Mouse (Mus musculus): ENCODE results near the gene Siah2.

Siah2 gene

GRCm38 (mm10) chr3:58695044-58695443 lies 2.8 kb upstream of the Siah2 start:
- no peak for DNase-seq (ENCODE audit: low spot score)

DNA sequence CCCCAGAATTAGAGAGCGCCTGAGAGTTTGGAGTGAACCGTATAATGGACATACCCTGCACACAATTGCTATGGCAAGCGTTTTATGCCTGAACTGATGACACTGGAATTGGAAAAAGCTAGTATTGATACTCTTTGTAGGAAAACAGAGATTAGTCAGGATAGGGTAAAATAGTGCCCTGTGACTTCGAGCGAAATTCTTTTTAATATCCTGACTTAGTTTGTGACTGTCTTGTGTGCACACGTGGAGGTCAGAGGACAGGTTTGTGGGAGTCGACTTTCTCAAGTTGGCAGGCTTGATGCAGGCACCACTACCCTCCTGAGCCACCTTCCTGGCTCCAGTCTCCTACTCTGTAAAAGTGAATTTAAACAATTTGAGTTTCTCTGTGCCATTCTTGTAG lies 1.1 kb upstream of the Siah2 start:
- DNase-seq (ENCODE audit: low spot score) = no peak

DNA sequence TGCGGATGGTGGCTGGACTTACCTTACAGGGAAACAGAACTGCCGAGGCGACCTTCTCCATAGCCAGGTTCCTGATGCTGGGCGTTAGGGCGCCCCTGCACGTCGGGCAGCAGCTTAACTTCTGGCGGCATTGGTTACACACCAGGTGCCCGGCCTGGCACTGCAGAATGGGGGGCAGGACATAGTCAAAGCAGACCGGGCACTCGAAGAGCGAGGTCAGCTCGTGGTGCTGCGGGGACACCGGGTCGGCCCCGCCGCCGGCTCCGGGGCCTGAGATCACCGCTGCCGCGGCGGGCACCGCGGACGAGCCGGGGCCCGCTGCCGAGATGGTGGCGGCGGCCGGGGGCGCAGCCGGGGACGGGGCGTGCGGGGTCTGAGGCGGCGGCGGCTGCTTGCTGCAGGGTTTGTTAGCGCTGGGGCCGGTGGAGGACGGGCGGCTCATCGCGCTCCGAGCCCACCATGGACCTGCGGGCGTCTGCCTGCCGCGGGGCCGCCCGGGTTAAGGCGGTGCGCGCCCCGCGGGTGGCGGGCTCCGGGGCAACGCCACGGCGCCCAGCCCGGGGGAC lies 743 bp downstream of the Siah2 start:
- peak; percentile 40 for DNase-seq (ENCODE audit: low spot score)

- DNase-seq (ENCODE audit: low spot score) = peak; percentile 58
These were observed 1.4 kb downstream of the Siah2 start for GRCm38 (mm10) chr3:58690619-58691373.

GRCm38 (mm10) chr3:58689721-58690120 lies 2.5 kb downstream of the Siah2 start:
- DNase-seq (ENCODE audit: low spot score) = no peak

- DNase-seq (ENCODE audit: low spot score) = no peak
These were observed 3.1 kb downstream of the Siah2 start for GRCm38 (mm10) chr3:58689105-58689504.

- no peak for DNase-seq (ENCODE audit: low spot score)
These were observed 3.6 kb downstream of the Siah2 start for GRCm38 (mm10) chr3:58688551-58688950.

DNA sequence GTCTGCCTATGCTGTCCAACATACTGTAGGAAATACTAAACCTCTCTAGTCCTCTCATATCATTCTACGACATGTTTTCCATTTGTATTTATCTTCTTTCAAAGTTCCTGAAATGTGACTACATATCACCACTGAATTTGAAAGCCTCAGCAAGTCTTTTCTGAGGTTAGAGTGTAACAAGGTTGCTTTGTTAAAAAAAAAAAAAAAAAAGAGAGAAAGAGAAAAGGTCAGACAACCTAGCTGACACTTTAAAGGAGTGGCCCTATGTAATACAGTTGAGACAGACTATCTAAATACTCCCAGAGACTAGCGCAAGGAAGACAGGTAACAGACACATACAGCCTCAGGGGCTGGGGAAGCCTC lies 5.3 kb downstream of the Siah2 start:
- no peak for DNase-seq (ENCODE audit: low spot score)

DNA sequence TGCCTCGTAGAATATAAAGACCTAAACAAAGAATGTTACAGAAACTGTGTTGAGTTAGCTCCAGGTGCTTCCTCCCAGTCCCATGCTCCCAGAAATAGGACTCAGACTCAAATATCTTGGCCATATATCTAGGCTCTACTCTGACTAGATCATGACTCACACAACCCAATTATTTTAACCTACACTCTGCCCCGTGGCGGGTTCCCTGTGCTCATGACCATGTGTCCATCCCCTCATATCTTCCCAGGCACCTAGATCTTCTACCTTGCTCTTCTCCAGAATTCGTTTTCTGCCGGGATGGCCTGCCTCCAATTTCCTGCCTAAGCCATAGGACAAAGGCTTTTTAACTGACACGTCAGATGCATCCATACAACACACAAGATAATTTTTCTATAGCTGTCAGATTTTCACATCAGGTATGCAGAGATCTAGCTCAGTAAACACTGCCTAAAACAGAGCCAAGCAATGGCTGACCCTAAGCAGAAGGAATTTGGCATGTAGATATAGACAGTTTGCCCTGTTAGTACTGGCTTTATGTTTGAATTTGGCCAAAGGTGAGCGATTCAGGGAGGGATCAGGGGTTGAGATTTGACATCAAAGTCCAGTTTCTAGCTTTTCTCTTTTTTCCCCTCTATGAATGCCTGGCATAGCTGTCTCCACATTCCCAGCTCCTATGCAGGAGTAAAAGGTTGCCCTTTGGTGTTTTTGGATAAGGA lies 5.8 kb downstream of the Siah2 start:
- no peak for DNase-seq (ENCODE audit: low spot score)

GRCm38 (mm10) chr3:58685396-58685795 lies 6.8 kb downstream of the Siah2 start:
- no peak for DNase-seq (ENCODE audit: low spot score)

DNA sequence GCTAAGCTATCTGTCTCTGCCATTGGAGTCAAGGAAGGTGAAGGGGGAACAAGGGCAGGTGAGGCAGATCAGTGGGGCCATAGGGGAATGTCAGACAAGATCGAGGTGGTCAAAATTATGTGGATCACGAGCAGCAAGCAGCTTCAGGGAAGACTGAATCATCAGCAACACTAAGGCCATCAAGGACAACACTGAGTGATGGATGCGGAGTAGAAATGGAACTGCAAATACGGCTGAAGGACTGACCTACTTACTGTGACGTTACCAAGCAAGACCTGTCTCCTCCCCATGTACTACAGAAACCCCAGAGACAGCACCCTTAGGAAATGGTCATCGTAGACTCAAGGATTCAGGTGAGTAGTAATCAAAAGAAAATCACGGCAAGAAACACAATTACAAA lies 8.9 kb downstream of the Siah2 start:
- DNase-seq (ENCODE audit: low spot score) = no peak

DNA sequence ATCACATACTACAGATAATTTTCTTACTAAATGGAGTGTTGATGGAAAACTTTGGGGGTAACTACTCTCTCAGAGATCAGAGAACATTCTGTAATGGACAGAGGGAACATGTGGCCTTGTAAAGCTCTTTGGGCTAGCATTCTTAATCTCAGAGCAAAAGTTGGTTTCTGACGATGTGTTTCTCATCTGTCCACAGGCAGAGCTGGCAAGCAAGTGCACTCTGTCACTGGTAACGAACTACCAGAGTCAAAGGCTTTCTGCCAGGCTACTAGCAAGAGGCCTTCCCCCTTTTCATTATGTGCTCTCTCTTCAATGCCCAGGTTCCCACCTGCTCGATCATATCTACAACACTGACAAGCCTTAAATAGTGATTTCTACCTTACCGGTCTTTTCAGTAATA lies 9.9 kb downstream of the Siah2 start:
- no peak for DNase-seq (ENCODE audit: low spot score)

GRCm38 (mm10) chr3:58681831-58682230 lies 10.4 kb downstream of the Siah2 start:
- DNase-seq (ENCODE audit: low spot score) = no peak

DNA sequence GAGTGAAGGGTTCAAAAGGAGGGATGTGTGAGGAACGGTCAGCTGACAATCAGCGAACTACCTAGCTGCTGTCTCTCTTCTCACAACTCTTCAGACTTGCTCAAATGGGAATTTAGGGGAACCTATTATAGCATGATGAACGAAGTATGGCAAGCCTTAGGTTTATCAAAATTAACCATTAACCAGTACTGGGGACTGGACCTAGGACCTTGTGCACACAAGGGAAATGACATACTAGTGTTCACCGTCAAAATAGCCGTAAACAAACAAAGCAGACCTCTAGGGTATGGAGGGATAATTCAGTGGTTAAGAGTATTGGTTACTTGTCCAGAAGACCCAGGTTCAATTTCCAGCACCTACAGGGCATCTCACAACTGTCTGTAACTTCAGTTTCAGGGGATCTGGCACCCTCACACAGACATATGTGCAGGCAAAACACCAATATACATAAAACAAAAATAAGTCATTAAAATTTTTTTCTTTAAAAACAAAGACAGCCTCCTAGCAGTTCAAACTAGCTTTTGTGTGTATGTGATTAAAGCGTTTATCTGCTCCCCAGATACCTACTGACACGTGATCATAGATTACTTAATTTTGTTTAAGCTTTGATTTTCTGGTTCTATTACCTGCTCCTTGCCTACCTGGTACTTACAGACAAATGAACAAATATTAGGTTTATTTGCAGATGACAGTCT lies 11.1 kb downstream of the Siah2 start:
- DNase-seq (ENCODE audit: low spot score) = no peak

GRCm38 (mm10) chr3:58679996-58680395 lies 12.2 kb downstream of the Siah2 start:
- DNase-seq (ENCODE audit: low spot score) = no peak

DNA sequence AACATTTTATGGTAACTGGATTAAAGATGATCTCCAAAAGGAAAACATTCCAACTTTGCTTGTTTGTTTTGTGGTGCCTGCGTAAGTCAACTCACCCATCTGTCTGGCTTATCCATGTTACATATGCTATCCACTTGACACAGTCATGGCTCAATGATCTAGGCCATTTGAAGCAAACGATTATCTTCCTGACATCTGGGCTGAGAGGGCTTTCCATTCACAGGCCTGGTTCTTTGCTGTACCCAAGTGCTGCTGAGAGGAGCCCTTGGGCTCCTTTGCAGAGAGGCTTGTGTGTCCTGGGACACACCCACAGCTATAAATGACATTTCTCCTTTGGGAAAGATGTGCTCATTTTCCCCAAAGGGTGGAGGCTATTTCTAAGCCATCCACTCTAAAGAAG lies 13.3 kb downstream of the Siah2 start:
- no peak for DNase-seq (ENCODE audit: low spot score)

DNA sequence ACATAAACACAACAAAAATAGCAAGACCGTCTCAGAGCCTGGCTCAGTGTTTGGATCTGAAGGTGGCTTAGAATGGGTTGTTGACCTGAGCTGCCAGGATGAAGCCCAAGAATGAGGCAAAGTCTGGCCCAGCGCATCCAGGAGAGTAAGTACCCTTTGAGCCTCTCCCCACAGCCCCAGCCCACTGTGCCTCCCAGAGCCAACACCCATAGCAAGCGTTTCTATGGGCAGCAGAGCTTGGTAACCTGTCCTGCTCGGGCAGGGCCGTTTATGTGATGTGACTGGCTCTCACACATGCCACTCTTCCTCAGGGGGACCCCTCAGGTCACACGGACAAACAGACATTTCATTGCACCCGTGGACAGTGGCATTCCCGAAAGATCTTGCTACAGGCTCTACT lies 13.8 kb downstream of the Siah2 start:
- no peak for DNase-seq (ENCODE audit: low spot score)

DNA sequence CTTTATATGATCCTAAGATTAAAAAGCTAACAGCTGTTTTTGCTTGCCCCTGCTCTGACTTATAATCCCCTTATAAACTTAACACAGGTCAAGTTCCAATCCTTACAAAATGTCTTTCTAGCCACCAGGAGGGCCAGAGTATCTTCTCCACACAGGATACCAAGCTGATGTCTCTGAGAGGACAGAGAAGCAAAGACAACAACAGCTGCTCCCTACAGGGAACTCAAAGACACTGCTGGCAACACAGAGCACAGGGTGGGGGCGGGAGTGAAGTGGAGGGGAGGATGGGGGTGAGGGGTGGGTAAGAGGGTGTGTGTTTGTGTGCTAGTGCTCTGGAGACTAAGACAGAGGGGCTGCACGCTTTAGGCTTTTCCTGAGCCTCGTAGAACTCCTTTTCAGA lies 14.6 kb downstream of the Siah2 start:
- DNase-seq (ENCODE audit: low spot score) = no peak

DNA sequence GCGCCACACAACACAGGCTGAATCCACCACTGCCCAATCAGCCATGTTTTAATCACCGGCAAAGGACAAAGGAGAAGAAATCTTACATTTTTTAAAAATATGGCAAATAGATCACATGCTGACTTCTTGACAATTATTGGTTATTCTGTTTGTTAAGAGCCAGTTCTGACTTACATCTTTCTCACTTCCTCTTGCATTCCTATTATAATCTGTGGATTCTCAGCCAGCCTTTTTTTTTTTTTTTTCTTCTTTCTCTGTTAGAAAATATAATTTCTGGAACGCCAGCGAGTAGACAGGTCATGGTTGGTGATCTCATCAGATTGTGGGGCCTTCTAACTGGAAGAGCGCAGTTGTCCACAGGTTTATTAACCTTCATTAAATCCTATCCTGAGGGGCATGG lies 18.9 kb downstream of the Siah2 start:
- no peak for DNase-seq (ENCODE audit: low spot score)

DNA sequence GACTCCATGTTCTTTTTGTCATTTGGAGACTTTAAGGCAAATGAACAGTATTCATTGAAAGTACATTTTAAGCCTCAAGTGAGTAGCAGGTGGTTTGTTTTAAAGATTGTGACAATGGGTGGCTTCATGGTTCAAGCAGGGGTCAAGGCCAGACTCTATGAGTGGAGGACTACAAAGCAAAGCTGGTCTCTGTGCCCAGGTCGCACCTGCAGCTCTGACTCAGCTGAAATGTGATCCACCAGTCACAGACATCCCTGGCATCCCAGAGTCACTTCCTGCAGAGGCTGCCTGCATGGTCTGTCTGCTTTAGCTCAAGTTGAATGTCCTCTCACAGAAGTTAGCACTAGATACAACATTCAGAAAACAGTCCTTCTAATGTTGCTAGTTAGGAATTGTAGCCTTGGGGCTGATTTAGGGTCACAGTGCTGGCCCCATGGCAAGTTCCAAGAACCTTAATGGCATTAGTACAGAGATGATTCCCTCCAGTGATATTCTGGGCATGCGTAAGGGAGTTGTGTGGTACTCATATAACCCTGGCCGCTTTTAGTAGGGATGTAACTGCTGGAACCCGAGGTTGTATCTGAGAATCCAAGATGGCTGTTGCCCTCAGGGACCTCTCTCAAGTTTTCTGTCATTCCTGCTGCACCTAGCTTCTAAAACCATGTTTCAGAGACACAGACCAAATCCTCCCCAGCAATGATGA lies 19.6 kb downstream of the Siah2 start:
- no peak for DNase-seq (ENCODE audit: low spot score)

- no peak for DNase-seq (ENCODE audit: low spot score)
These were observed 20.5 kb downstream of the Siah2 start for GRCm38 (mm10) chr3:58671616-58672250.

DNA sequence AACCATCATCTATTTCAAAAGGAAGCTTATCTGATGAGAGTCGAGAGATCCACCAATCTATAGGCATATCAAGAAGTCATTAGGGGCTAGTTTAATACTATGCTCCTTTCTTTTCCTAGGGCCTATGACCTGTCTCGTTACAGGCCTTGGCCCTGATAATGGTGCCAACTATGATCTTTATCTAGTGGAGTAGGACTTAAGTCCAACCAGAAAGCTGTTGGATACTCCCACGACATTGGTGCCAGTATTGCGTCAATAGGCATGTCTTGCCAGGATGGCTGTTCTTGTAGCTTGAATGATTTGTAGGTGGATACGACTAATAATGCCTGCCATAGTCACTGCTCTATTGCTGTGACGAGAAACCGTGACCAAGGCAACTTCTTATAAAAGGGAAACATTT lies 28.2 kb downstream of the Siah2 start:
- DNase-seq (ENCODE audit: low spot score) = no peak
